Mouse (Mus musculus): ENCODE results near the gene Zfhx2. TPM values are rescaled to one million over a fixed set of nuclear protein-coding genes. Genes with fewer than 3 reads are reported as not detected.

Gene Zfhx2
- total RNA-seq, 2 experiments from 2014 or later, result 2.5 to 3.3 TPM

DNA sequence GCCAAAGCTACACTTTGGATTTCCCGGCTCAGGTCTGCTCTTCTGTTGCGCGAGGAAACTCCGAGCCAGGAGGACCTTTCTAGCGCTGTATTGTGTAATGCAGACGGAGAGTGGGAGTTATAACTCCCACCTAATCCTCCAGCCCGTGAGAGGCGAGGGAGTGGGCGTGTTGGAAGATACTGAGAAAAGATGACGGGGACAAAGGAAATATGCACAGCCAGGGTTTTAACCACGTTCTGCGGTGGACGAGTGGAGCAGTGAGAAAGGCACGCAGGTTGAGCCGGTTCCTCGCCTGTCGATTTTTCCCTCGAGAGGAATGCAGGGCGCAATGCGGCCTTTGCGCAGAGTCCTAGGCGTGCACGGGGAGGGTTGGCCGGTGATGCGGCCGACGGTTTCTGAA, 77.5 kb downstream of the Zfhx2 start:
- DNase-seq, result no peak
- intact Hi-C loops (cut with DNase I), result loop anchor here (2.0 to 10.0 kb wide), 3 partner anchors 114 to 330 kb away; partner anchors contain the start of genes 1700123O20Rik and Acin1

DNA sequence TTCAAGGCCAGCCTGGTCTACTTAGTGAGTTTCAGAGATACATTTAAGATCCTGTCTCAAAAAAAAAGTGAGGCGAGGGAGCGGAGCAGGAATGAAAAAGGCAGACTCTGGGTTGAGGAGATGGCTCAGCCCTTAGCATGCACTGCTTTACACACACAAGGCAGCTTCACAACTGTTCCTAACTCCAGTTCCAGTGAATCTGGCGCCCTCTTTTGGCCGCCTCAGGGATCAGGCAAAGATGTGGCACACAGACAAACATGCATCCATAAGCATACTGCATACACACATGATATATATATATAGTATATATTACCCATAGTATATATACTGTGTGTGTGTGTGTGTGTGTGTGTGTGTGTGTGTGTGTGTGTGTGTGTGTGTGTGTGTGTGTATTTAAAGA, 81.0 kb downstream of the Zfhx2 start:
- DNase-seq, result no peak
- intact Hi-C loops (cut with DNase I), result loop anchor here (10.0 kb wide), 1 partner anchor 326 kb away; the partner anchor contains the start of genes 1700123O20Rik and Acin1

Other genes with a start within 250 kb of the Zfhx2 start
- gene Homez, start 221.4 kb downstream of the Zfhx2 start, total RNA-seq (2021), result 1 to 10 TPM; 6.7 to 8.6 TPM
- gene Ppp1r3e, start 214.8 kb downstream of the Zfhx2 start, total RNA-seq (2021), result 1 to 10 TPM; 2.8 to 5.2 TPM
- 10 to 100 TPM; 35.1 to 39.2 TPM for gene Bcl2l2, start 208.9 kb downstream of the Zfhx2 start, total RNA-seq (2021)
- 1 to 10 TPM; 4.1 to 8.1 TPM for gene Gm20521, start 208.9 kb downstream of the Zfhx2 start, total RNA-seq (2021)
- 10 to 100 TPM; 66.9 to 77.6 TPM for gene Pabpn1, start 199.8 kb downstream of the Zfhx2 start, total RNA-seq (2021)
- 1 to 10 TPM; 3.4 to 5.6 TPM for gene Slc22a17, start 179.2 kb downstream of the Zfhx2 start, total RNA-seq (2021)
- 1 to 10 TPM; 4.1 to 4.6 TPM for gene Efs, start 166.2 kb downstream of the Zfhx2 start, total RNA-seq (2021)
- gene Il25, start 159.6 kb downstream of the Zfhx2 start, total RNA-seq (2021), result not detected
- gene Cmtm5, start 156.1 kb downstream of the Zfhx2 start, total RNA-seq (2021), result under 1 TPM; 0.49 to 0.60 TPM
- gene Myh6, start 125.4 kb downstream of the Zfhx2 start, total RNA-seq (2021), result over 10,000 TPM; 23,215 to 24,603 TPM
- gene Gm17428, start 115.4 kb downstream of the Zfhx2 start, total RNA-seq (2021), result not detected
- 1,000 to 10,000 TPM; 2,004 to 2,187 TPM for gene Myh7, start 97.7 kb downstream of the Zfhx2 start, total RNA-seq (2021)
- 10 to 100 TPM; 23.4 to 28.4 TPM for gene Ngdn, start 76.9 kb downstream of the Zfhx2 start, total RNA-seq (2021)
- gene Thtpa, start 2.5 kb upstream of the Zfhx2 start, total RNA-seq (2021), result 10 to 100 TPM in 1 of 2 experiments, 1 to 10 TPM in 1; 9.6 to 11.4 TPM
- gene Ap1g2, start 14.3 kb upstream of the Zfhx2 start, total RNA-seq (2021), result 1 to 10 TPM; 4.6 to 5.4 TPM
- under 1 TPM; 0.10 to 0.36 TPM for gene Jph4, start 24.6 kb upstream of the Zfhx2 start, total RNA-seq (2021)
- not detected for gene Dhrs2, start 129.7 kb upstream of the Zfhx2 start, total RNA-seq (2021)

All from heart, postnatal 14 days (tissue).